Mouse (Mus musculus): ENCODE data around the gene Olfr27.

- TF ChIP-seq CTCF (IDR thresholded peaks at IDR 0.05; ENCODE audit: low read depth, low read length) (no peak), POLR2A (IDR thresholded peaks at IDR 0.05; ENCODE audit: borderline replicate concordance, low read depth, low read length) (no peak)
Measured at GRCm38 (mm10) chr9:39127831-39128230, at the start of gene Olfr27.

Measured in bone marrow macrophage, adult 2 months (primary cell).